Comparison of ENCODE assay signal across 18 mouse cellular contexts in the genomic region with DNA sequence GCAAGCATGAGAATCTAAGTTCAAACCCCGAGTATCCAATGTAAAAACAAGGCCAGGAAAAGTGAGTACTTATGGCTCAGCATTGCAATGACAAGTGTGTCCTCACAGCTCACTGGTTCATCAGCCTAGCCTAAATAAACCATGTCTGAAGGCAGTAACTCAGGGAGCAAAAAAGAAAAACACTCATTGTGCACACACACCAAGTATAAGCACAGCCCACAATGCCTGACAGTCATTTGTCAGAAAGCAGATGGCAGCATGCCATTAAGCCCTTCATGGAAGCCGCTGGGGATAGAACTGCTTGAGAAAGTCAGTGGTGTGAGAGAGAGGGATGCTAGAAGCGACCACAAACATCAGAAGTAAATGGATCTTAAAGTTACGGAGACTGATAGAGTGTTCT. TPM values are rescaled to one million over a fixed set of nuclear protein-coding genes. Genes with fewer than 3 reads are reported as not detected.
A peak's percentile ranks its signal among the peaks of the same experiment; 100 is the strongest.
DNase-seq lines count a peak whose midpoint lies in the region; ATAC-seq and TF ChIP-seq lines count a peak whose summit lies in the region.
"Had no signal": no experiment of that assay in that cellular context is flagged by ENCODE, and none has a peak within 500 bp of the region (broad histone marks: within the 10 kb centered on the region; RNA-seq: fewer than 3 reads in every experiment).

No protein-coding gene starts in this region.

- TF ChIP-seq CTCF in lung, embryonic 14.5 days (IDR thresholded peaks at IDR 0.05; ENCODE audit: low read depth), result no peak

- H3K9ac ChIP-seq in lung, embryonic 14.5 days, result no peak overlapping the region
- H3K9ac ChIP-seq: liver, postnatal 0 days; midbrain, embryonic 12.5 days had no signal

- H3K36me3 ChIP-seq in lung, embryonic 14.5 days (ENCODE audit: insufficient read depth), result peaks cover 11% of the 10 kb centered on the region

- DNase-seq in cerebellum, postnatal 14 days, result peak; percentile 11 to 30
- peak; percentile 73 for DNase-seq in lung, embryonic 14.5 days
- DNase-seq in lung, postnatal 4 days, result no peak
- DNase-seq in embryo, embryonic 10.5 days (ENCODE audit: low spot score), result peak; percentile 62
- DNase-seq in mesoderm, embryonic 11.5 days (ENCODE audit: low read depth, low spot score), result peak; percentile 56
- no peak for DNase-seq in urinary bladder, postnatal 14 days (ENCODE audit: low spot score)
- DNase-seq: cerebellum, adult 9-11 months; heart, adult 2 months; heart, postnatal 10 days; kidney, postnatal 36 days; layer of hippocampus, postnatal 36 days; liver, postnatal 0 days; right cerebral cortex, postnatal 25 days had no signal

- H3K4me3 ChIP-seq in lung, embryonic 14.5 days (ENCODE audit: low read depth, low read length), result no peak overlapping the region
- H3K4me3 ChIP-seq: heart, adult 2 months; midbrain, embryonic 12.5 days had no signal

- H3K27ac ChIP-seq in lung, embryonic 14.5 days (ENCODE audit: low read depth), result no peak overlapping the region
- H3K27ac ChIP-seq: heart, adult 2 months; midbrain, embryonic 12.5 days had no signal

- no peaks in the 10 kb centered on the region for H3K4me1 ChIP-seq in lung, embryonic 14.5 days (ENCODE audit: insufficient read depth)
- H3K4me1 ChIP-seq: midbrain, embryonic 12.5 days had no signal

- ATAC-seq in cerebellum, adult (ENCODE audit: insufficient number of reproducible peaks, low FRiP score, low TSS enrichment), result no peak
- ATAC-seq in lung, embryonic 14.5 days (ENCODE audit: insufficient read depth), result peak; percentile 44
- ATAC-seq in granulocyte monocyte progenitor cell, adult 5-6 weeks (replicated peaks; ENCODE audit: poor library complexity, severe bottlenecking), result no peak
- ATAC-seq: intestine, postnatal 0 days; liver, postnatal 0 days had no signal

- H3K27me3 ChIP-seq in lung, embryonic 14.5 days (ENCODE audit: insufficient read depth, low read length), result no peaks in the 10 kb centered on the region
- H3K27me3 ChIP-seq: midbrain, embryonic 12.5 days had no signal

- 58% methylated on average over 4 of the region's 4 CpGs for WGBS in lung, embryonic 14.5 days

- no peaks in the 10 kb centered on the region for H3K9me3 ChIP-seq in lung, embryonic 14.5 days (ENCODE audit: low read depth, low read length)
- H3K9me3 ChIP-seq: midbrain, embryonic 12.5 days had no signal

- H3K4me2 ChIP-seq in lung, embryonic 14.5 days, result no peak overlapping the region
- H3K4me2 ChIP-seq: midbrain, embryonic 12.5 days had no signal

RNA-seq across cellular contexts. Expression of gene Vamp4, which starts 31.0 kb away (rescaled TPM):
- 48.3 and 48.4 TPM in 2 replicates for polyA plus RNA-seq in lung, embryonic 14.5 days (2014; fragmentation: Nextera tagmentation; extraction: Ambion mirVana)
- total RNA-seq in granulocyte monocyte progenitor cell, adult 5-6 weeks (2014; fragmentation: Nextera tagmentation), result 27.1 and 31.9 TPM in 2 replicates
- 26.7 and 27.2 TPM in 2 replicates for total RNA-seq in granulocyte monocyte progenitor cell, adult 5-6 weeks (2017)

RNA-seq across cellular contexts. Expression of gene Myoc, which starts 37.7 kb away (rescaled TPM):
- polyA plus RNA-seq in lung, embryonic 14.5 days (2014; fragmentation: Nextera tagmentation; extraction: Ambion mirVana), result not detected in 2 replicates
- not detected in 2 replicates for total RNA-seq in granulocyte monocyte progenitor cell, adult 5-6 weeks (2014; fragmentation: Nextera tagmentation)
- not detected in 2 replicates for total RNA-seq in granulocyte monocyte progenitor cell, adult 5-6 weeks (2017)
- polyA plus RNA-seq: liver, postnatal 0 days; midbrain, embryonic 12.5 days had no signal

RNA-seq across cellular contexts. Expression of gene Mettl13, which starts 52.9 kb away (rescaled TPM):
- polyA plus RNA-seq in lung, embryonic 14.5 days (2014; fragmentation: Nextera tagmentation; extraction: Ambion mirVana), result 19.8 and 20.9 TPM in 2 replicates
- total RNA-seq in granulocyte monocyte progenitor cell, adult 5-6 weeks (2014; fragmentation: Nextera tagmentation), result 13.5 and 17.7 TPM in 2 replicates
- 20.3 and 20.6 TPM in 2 replicates for total RNA-seq in granulocyte monocyte progenitor cell, adult 5-6 weeks (2017)

RNA-seq across cellular contexts. Expression of gene Myocos, which starts 56.7 kb away (rescaled TPM):
- not detected in 2 replicates for polyA plus RNA-seq in lung, embryonic 14.5 days (2014; fragmentation: Nextera tagmentation; extraction: Ambion mirVana)
- total RNA-seq in granulocyte monocyte progenitor cell, adult 5-6 weeks (2014; fragmentation: Nextera tagmentation), result not detected in 2 replicates
- total RNA-seq in granulocyte monocyte progenitor cell, adult 5-6 weeks (2017), result not detected in 2 replicates
- total RNA-seq: heart, adult 2 months; heart, postnatal 10 days; layer of hippocampus, postnatal 36 days had no signal
- polyA plus RNA-seq: heart, adult 2 months; intestine, postnatal 0 days; limb, embryonic 14.5 days; liver, postnatal 0 days; midbrain, embryonic 12.5 days had no signal

Comparison
In these comparisons a context has a peak if more than half of its experiments do, and no peak if none do; other contexts are left out.
1. DNase-seq: peak in cerebellum, postnatal 14 days (2 of 2), lung, embryonic 14.5 days (single experiment), embryo, embryonic 10.5 days (single experiment) and mesoderm, embryonic 11.5 days (single experiment); none in lung, postnatal 4 days (0 of 2) and urinary bladder, postnatal 14 days (single experiment).